Mouse (Mus musculus) spleen, adult 2 months (tissue): Measurements from ENCODE around the gene Mov10.

Experiments
- CTCF ChIP-seq: fragments of 200-500 bp; IDR thresholded peaks from 2 replicates; pipeline ENCODE4 v1.5.1; 2011; ENCODE audit warnings: mild to moderate bottlenecking, inconsistent platforms; ENCODE audit not compliant: insufficient read depth, insufficient read length, insufficient replicate concordance; ENCODE audit errors: extremely low read depth
- POLR2A ChIP-seq: fragments of 200-500 bp; IDR thresholded peaks from 2 replicates; pipeline ENCODE4 v1.6.1; 2011; ENCODE audit warnings: low read depth, low read length, inconsistent platforms

GRCm38 (mm10) chr3:104858560-104858959 lies 40.2 kb upstream of the Mov10 start:
- no peak for TF ChIP-seq POLR2A
- no peak for TF ChIP-seq CTCF
